Mouse (Mus musculus) lung, adult 2 months (tissue): Measurements from ENCODE around the gene Fam117b. TPM values are rescaled to one million over a fixed set of nuclear protein-coding genes. Genes with fewer than 3 reads are reported as not detected.

Experiments used
- DNase-seq: peaks from one replicate; pipeline ENCODE4 v3.0.0; 2022
- H3K4me1 ChIP-seq: fragments of 200-500 bp; 2 replicates; pipeline ENCODE4 v1.6.1; 2011; ENCODE audit warnings: low read length; ENCODE audit not compliant: control insufficient read depth, insufficient read depth
- H3K4me3 ChIP-seq: fragments of 200-500 bp; replicated peaks from 2 replicates; pipeline ENCODE3; 2011; ENCODE audit warnings: low read depth, mild to moderate bottlenecking, control low read depth, low read length; ENCODE audit errors: extremely low read depth
- CTCF ChIP-seq: fragments of 200-500 bp; IDR thresholded peaks from 2 replicates; pipeline ENCODE4 v1.5.1; 2011; ENCODE audit warnings: mild to moderate bottlenecking, low read length, control low read depth; ENCODE audit not compliant: insufficient read depth
- POLR2A ChIP-seq: fragments of 200-500 bp; IDR thresholded peaks from 2 replicates; pipeline ENCODE4 v1.6.1; 2011; ENCODE audit warnings: low read depth, mild to moderate bottlenecking, control low read depth, low read length, borderline replicate concordance; ENCODE audit errors: extremely low read depth
- WGBS: fragments of 180-500 bp; shearing (Covaris S2); methylation state at CpG from one replicate; pipeline ENCODE4 v1.1.7; 2018; 5-methylcytosine and 5-hydroxymethylcytosine counted together
- polyA plus RNA-seq: library from polyadenylated mRNA; depleted of rRNA; stranded (reverse); fragments of >200 nt; gene quantifications from 2 replicates; pipeline ENCODE4 v1.2.3, GENCODE M21; 2012; rRNA removed

Gene Fam117b
- polyA plus RNA-seq, 1 experiment = 18.8 TPM

DNA sequence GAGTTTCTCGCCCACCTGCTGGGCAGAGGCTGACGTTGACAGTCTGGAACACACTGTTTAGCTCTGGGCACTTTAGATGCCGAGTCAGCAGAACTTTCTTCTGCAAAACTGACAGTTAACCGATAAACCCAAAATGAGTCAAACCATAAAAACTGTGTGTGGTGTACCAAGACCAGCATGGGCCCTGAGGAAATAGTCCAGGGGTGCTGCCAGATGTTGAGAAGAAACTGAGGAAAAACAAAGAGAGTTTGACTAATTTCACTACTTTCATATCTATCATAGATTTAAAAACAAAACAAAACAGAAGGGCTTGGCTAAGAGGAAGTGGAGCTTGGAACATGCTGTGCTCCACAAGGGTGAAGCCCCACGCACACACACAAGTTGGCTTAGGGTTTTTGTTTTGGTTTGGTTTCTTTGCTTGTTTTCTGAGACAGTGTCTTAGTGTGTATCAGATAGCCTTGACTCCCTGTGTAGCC lies 103.4 kb downstream of the Fam117b start:
- DNase-seq = no peak
- 51% methylated on average over 5 of the region's 5 CpGs for WGBS
- TF ChIP-seq CTCF = no peak
- no peak for TF ChIP-seq POLR2A

DNA sequence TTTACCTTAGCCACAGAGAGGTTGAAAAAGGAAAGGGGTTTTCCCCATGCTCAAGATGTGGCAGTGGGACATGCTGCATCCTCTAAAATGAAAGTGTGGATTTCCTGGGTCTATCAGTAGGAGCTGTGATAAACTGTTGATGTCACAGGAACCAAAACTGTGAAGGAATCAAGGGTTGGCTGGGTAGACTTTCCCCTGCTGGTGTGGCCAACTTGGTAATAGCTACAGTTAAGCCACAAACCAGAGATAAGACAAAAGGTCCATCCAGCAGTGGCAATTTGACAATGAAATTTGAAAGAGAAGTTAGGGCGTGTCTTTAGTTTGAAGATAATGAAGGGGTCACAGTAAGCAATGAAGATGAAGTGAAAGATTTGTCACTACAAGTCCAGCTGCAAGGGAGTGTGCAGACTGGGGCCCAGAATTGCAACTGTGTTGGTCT lies 104.2 kb downstream of the Fam117b start:
- WGBS = 87% methylated on average over 1 of the region's 1 CpGs
- Histone ChIP-seq H3K4me3 (no peak overlapping the region), H3K4me1 (0 out of 2 replicates have a peak, but pooled peaks cover 2% of the 10 kb centered on the region)
- no peak for DNase-seq
- no peak for TF ChIP-seq CTCF
- no peak for TF ChIP-seq POLR2A

More for the DNA sequence above, 103.4 kb downstream of the Fam117b start:
- Histone ChIP-seq H3K4me1 (0 out of 2 replicates have a peak, but pooled peaks cover 2% of the 10 kb centered on the region), H3K4me3 (no peak overlapping the region)

Other genes with a start within 250 kb of the Fam117b start
- 10.4 and 16.2 TPM in 2 replicates for gene Sumo1, start 242.2 kb upstream of the Fam117b start, polyA plus RNA-seq
- gene Nop58, start 228.0 kb upstream of the Fam117b start, polyA plus RNA-seq = 11.6 and 17.1 TPM in 2 replicates
- gene Bmpr2, start 149.6 kb upstream of the Fam117b start, polyA plus RNA-seq = 41.0 and 55.7 TPM in 2 replicates
- 0.17 and 0.23 TPM in 2 replicates for gene Ica1l, start 130.2 kb downstream of the Fam117b start, polyA plus RNA-seq
- gene Carf, start 185.2 kb downstream of the Fam117b start, polyA plus RNA-seq = 1.7 and 2.8 TPM in 2 replicates
- 2.7 and 3.1 TPM in 2 replicates for gene Wdr12, start 185.6 kb downstream of the Fam117b start, polyA plus RNA-seq